Mouse (Mus musculus): ENCODE results near the gene Hist1h4d.
A peak's percentile ranks its signal among the peaks of the same experiment; 100 is the strongest.

The Hist1h4d gene

GRCm38 (mm10) chr13:23593051-23593770 is 11.8 kb downstream of the Hist1h4d start:
- DNase-seq (ENCODE audit: low spot score) = no peak

GRCm38 (mm10) chr13:23595185-23595584 is 13.8 kb downstream of the Hist1h4d start:
- no peak for DNase-seq (ENCODE audit: low spot score)

GRCm38 (mm10) chr13:23595622-23596372 is 14.4 kb downstream of the Hist1h4d start:
- DNase-seq (ENCODE audit: low spot score) = no peak

GRCm38 (mm10) chr13:23597957-23598356 is 16.6 kb downstream of the Hist1h4d start:
- no peak for DNase-seq (ENCODE audit: low spot score)

- no peak for DNase-seq (ENCODE audit: low spot score)
These were observed 21.8 kb downstream of the Hist1h4d start for GRCm38 (mm10) chr13:23603182-23603699.

- DNase-seq (ENCODE audit: low spot score) = no peak
These were observed 23.1 kb downstream of the Hist1h4d start for GRCm38 (mm10) chr13:23604452-23604851.

- no peak for DNase-seq (ENCODE audit: low spot score)
These were observed 23.7 kb downstream of the Hist1h4d start for GRCm38 (mm10) chr13:23605052-23605451.

- DNase-seq (ENCODE audit: low spot score) = no peak
These were observed 27.8 kb downstream of the Hist1h4d start for GRCm38 (mm10) chr13:23609209-23609608.

- DNase-seq (ENCODE audit: low spot score) = no peak
These were observed 28.4 kb downstream of the Hist1h4d start for GRCm38 (mm10) chr13:23609844-23610243.

GRCm38 (mm10) chr13:23610393-23610792 is 29.0 kb downstream of the Hist1h4d start:
- DNase-seq (ENCODE audit: low spot score) = no peak

GRCm38 (mm10) chr13:23611638-23612037 is 30.2 kb downstream of the Hist1h4d start:
- no peak for DNase-seq (ENCODE audit: low spot score)

GRCm38 (mm10) chr13:23620056-23620732 is 38.8 kb downstream of the Hist1h4d start:
- DNase-seq (ENCODE audit: low spot score) = no peak

GRCm38 (mm10) chr13:23620733-23621531 is 39.5 kb downstream of the Hist1h4d start, which contains the start of gene Hist1h2be:
Hist1h2be (minus strand) TSS chr13:23621124.
- DNase-seq (ENCODE audit: low spot score) = peak; percentile 54

GRCm38 (mm10) chr13:23621532-23622174 is 40.3 kb downstream of the Hist1h4d start:
- peak; percentile 72 for DNase-seq (ENCODE audit: low spot score)

GRCm38 (mm10) chr13:23622175-23622671 is 40.8 kb downstream of the Hist1h4d start, which contains the start of gene Hist1h1e:
Hist1h1e (minus strand) TSS chr13:23622558.
- peak; percentile 77 for DNase-seq (ENCODE audit: low spot score)

GRCm38 (mm10) chr13:23622861-23623450 is 41.6 kb downstream of the Hist1h4d start:
- DNase-seq (ENCODE audit: low spot score) = no peak

- no peak for DNase-seq (ENCODE audit: low spot score)
These were observed 49.3 kb downstream of the Hist1h4d start for GRCm38 (mm10) chr13:23630653-23631052.
